Mouse (Mus musculus): Measurements from ENCODE around the gene Aqp6. TPM values are rescaled to one million over a fixed set of nuclear protein-coding genes. Genes with fewer than 3 reads are reported as not detected.

Aqp6 gene
- polyA plus RNA-seq, 1 experiment from 2014 or later = 0.28 TPM

DNA sequence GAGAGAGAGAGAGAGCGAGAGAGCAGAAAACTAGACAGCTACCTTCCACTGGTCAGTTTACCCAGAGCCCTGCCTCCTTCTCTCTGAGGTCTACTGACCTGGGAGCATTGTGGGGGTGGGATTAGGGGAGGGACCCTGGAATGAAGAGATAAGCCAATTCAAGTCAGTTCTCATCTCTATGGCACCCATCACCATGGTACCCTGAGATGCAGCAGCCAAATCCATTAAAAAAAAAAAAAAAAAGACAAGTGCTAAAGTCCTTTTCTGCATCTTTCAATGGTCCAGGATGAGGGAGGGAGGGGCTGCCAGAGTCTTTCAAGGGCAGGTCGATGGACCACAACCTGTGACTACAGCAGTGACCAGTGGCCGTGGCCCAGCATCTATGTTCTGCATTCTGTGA lies 4.4 kb downstream of the Aqp6 start:
- H3K27me3 ChIP-seq (ENCODE audit: control insufficient read depth, insufficient read depth, low read depth, low read length) = no peaks in the 10 kb centered on the region; the same call in 1 of the 2 replicates
- peaks cover 16% of the 10 kb centered on the region for H3K4me1 ChIP-seq (ENCODE audit: control insufficient read depth, insufficient read depth, low read length)
- no peak overlapping the region for H3K9ac ChIP-seq (ENCODE audit: low read depth, low read length)
- 50% methylated on average over 3 of the region's 3 CpGs for WGBS
- no peak overlapping the region for H3K4me2 ChIP-seq (ENCODE audit: low read length)
- no peaks in the 10 kb centered on the region for H3K9me3 ChIP-seq (replicated peaks; ENCODE audit: control insufficient read depth, low read length, poor library complexity, severe bottlenecking)
- no peaks in the 10 kb centered on the region for H3K36me3 ChIP-seq (ENCODE audit: control insufficient read depth, insufficient read depth, low read length)
- no peak overlapping the region for H3K4me3 ChIP-seq (ENCODE audit: low read depth, low read length)
- ATAC-seq = no peak
- no peak overlapping the region for H3K27ac ChIP-seq (ENCODE audit: low read length)

- 39% methylated on average over 5 of the region's 5 CpGs for WGBS
- no peak for ATAC-seq
- Histone ChIP-seq H3K4me3 (ENCODE audit: low read depth, low read length) (no peak overlapping the region), H3K9ac (ENCODE audit: low read depth, low read length) (no peak overlapping the region), H3K36me3 (ENCODE audit: control insufficient read depth, insufficient read depth, low read length) (no peaks in the 10 kb centered on the region), H3K4me1 (ENCODE audit: control insufficient read depth, insufficient read depth, low read length) (peaks cover 22% of the 10 kb centered on the region), H3K4me2 (ENCODE audit: low read length) (no peak overlapping the region), H3K27ac (ENCODE audit: low read length) (no peak overlapping the region), H3K27me3 (ENCODE audit: control insufficient read depth, insufficient read depth, low read depth, low read length) (no peaks in the 10 kb centered on the region; the same call in 1 of the 2 replicates), H3K9me3 (replicated peaks; ENCODE audit: control insufficient read depth, low read length, poor library complexity, severe bottlenecking) (no peaks in the 10 kb centered on the region)
Measured at GRCm38 (mm10) chr15:99606515-99606914, 5.3 kb downstream of the Aqp6 start.

DNA sequence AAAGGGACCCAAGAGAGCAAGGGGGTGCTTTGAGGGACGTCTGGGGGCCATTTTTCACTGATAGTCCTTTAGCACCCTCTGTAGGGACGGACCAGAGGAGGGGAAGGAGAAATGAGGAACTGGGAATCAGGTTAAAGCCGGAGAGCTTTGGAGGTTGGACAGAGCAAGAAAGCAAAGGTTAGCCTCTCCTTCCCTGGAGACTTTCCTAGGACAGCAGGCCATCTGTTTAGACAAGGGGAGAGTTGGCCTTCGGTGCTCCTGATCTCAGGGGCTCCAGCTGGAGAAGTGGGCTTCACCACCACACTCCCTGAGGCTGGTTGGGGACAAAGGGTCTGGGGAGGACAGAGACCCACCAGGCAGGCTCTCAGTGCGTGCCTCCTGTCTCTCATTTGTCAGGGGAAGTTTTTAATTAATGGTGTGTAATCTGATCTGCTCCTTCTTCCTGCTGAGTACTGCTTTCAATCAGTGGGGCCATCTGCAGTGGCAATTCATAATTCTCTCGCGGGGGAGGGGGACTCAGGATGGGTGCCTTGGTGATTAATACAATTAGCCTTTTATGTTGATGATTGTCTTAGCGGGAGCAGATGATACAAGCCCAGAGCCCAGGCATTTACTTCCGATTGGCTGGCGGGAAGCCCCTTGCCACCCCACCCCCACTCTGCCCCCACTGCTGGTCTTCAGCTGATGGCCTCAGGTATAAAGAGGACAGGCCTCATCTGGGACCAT lies 6.4 kb downstream of the Aqp6 start:
- Histone ChIP-seq H3K36me3 (ENCODE audit: control insufficient read depth, insufficient read depth, low read length) (no peaks in the 10 kb centered on the region), H3K4me1 (ENCODE audit: control insufficient read depth, insufficient read depth, low read length) (peaks cover 20% of the 10 kb centered on the region), H3K9ac (ENCODE audit: low read depth, low read length) (no peak overlapping the region), H3K27me3 (ENCODE audit: control insufficient read depth, insufficient read depth, low read depth, low read length) (no peaks in the 10 kb centered on the region; the same call in 1 of the 2 replicates), H3K4me2 (ENCODE audit: low read length) (no peak overlapping the region), H3K9me3 (replicated peaks; ENCODE audit: control insufficient read depth, low read length, poor library complexity, severe bottlenecking) (no peaks in the 10 kb centered on the region), H3K27ac (ENCODE audit: low read length) (no peak overlapping the region), H3K4me3 (ENCODE audit: low read depth, low read length) (no peak overlapping the region)
- no peak for ATAC-seq
- WGBS = 12% methylated on average over 10 of the region's 10 CpGs

DNA sequence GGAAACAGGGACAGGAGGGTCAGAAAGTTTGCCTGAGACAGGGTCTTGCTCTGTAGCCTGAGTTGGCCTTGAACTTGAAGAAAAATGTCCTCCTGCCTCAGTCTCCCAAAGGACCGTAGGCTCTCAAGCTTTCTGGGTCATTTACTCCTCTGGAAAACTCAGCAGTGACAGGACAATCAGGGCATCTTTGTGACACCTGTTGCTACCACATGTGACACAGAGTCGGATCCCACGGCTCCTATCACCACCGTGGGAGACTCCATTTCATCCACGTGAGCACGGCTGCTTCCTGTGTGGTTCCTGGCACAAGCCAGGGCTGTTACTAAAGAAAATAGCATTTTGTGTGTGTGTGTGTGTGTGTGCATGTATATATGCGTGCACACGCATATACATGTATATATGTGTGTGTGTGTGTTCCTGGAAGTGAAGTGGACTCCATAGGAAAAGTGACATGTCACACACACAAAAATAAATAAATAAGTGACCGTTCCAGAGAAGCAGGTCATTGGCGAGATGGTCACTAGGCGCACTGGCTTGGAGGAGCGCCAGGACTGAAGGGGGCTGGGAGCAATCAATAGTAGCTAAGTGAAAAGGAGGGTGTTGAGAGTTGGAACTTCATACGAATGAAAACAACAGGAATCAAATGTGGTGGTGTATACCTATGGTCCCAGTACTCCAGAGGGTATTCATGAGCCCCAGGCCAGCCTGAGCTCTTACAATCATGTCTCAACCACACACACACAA lies 7.4 kb downstream of the Aqp6 start:
- no peak overlapping the region for H3K4me2 ChIP-seq (ENCODE audit: low read length)
- no peak overlapping the region for H3K9ac ChIP-seq (ENCODE audit: low read depth, low read length)
- no peaks in the 10 kb centered on the region for H3K36me3 ChIP-seq (ENCODE audit: control insufficient read depth, insufficient read depth, low read length)
- WGBS = 84% methylated on average over 13 of the region's 13 CpGs
- H3K4me1 ChIP-seq (ENCODE audit: control insufficient read depth, insufficient read depth, low read length) = peaks cover 20% of the 10 kb centered on the region
- ATAC-seq = no peak
- no peak overlapping the region for H3K4me3 ChIP-seq (ENCODE audit: low read depth, low read length)
- no peaks in the 10 kb centered on the region for H3K9me3 ChIP-seq (replicated peaks; ENCODE audit: control insufficient read depth, low read length, poor library complexity, severe bottlenecking)
- no peak overlapping the region for H3K27ac ChIP-seq (ENCODE audit: low read length)
- H3K27me3 ChIP-seq (ENCODE audit: control insufficient read depth, insufficient read depth, low read depth, low read length) = no peaks in the 10 kb centered on the region; the same call in 1 of the 2 replicates

GRCm38 (mm10) chr15:99611563-99611962 lies 10.4 kb downstream of the Aqp6 start:
- Histone ChIP-seq H3K36me3 (ENCODE audit: control insufficient read depth, insufficient read depth, low read length) (no peaks in the 10 kb centered on the region), H3K9ac (ENCODE audit: low read depth, low read length) (no peak overlapping the region; the same call in 1 of the 2 replicates), H3K27ac (ENCODE audit: low read length) (no peak overlapping the region), H3K27me3 (ENCODE audit: control insufficient read depth, insufficient read depth, low read depth, low read length) (no peaks in the 10 kb centered on the region; the same call in 1 of the 2 replicates), H3K4me2 (ENCODE audit: low read length) (no peak overlapping the region), H3K4me1 (ENCODE audit: control insufficient read depth, insufficient read depth, low read length) (peaks cover 27% of the 10 kb centered on the region), H3K4me3 (ENCODE audit: low read depth, low read length) (no peak overlapping the region), H3K9me3 (replicated peaks; ENCODE audit: control insufficient read depth, low read length, poor library complexity, severe bottlenecking) (no peaks in the 10 kb centered on the region)
- WGBS = 62% methylated on average over 7 of the region's 7 CpGs
- ATAC-seq = no peak

DNA sequence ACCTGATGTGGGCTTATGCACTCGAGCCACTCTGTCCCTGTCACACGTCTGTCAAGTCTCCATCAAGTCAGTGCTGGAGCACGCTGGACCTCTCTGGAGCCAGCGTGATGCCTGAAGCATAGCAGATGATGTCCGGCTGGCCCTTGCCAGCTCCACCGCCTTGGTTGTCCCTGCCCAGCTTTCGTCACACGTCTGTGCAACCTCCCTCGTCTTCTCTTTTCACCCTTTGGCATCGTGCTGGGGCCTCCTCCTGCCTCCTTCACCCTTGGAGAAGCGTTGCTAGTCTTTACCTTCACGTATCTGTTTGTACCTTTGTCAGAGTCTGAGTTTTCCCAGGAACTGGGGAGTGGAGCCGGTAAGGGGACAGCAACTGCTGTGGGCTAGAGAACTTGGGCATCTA lies 13.1 kb downstream of the Aqp6 start:
- WGBS = 72% methylated on average over 13 of the region's 13 CpGs
- Histone ChIP-seq H3K9me3 (replicated peaks; ENCODE audit: control insufficient read depth, low read length, poor library complexity, severe bottlenecking) (no peaks in the 10 kb centered on the region), H3K27me3 (ENCODE audit: control insufficient read depth, insufficient read depth, low read depth, low read length) (no peaks in the 10 kb centered on the region), H3K4me1 (ENCODE audit: control insufficient read depth, insufficient read depth, low read length) (peaks cover 21% of the 10 kb centered on the region), H3K4me3 (ENCODE audit: low read depth, low read length) (no peak overlapping the region), H3K27ac (ENCODE audit: low read length) (peak overlapping the region; percentile 11; the same call in 1 of the 2 replicates), H3K36me3 (ENCODE audit: control insufficient read depth, insufficient read depth, low read length) (no peaks in the 10 kb centered on the region), H3K9ac (ENCODE audit: low read depth, low read length) (no peak overlapping the region), H3K4me2 (ENCODE audit: low read length) (no peak overlapping the region)
- no peak for ATAC-seq

DNA sequence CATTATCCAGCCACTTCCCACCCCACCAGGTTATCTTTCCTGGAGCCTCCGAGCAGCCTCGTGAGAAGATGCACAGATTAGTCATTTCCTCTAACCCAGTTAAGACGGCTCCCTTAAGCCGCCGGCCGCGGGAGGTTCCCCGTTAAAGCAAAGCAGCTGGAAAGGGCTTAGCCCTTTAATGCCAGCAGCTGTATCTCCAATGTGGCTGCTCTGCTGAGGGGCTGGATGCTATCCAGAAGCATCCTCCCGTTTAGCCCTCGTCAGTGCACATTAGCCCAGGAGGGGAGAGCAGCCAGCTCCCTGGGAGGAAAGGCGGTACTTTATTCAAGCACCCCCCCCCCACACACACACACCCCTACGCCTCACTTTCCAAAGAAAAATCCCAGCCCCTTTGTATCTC lies 13.6 kb downstream of the Aqp6 start:
- Histone ChIP-seq H3K4me2 (ENCODE audit: low read length) (peak overlapping the region; percentile 30), H3K4me1 (ENCODE audit: control insufficient read depth, insufficient read depth, low read length) (peaks cover 21% of the 10 kb centered on the region), H3K9me3 (replicated peaks; ENCODE audit: control insufficient read depth, low read length, poor library complexity, severe bottlenecking) (no peaks in the 10 kb centered on the region), H3K9ac (ENCODE audit: low read depth, low read length) (no peak overlapping the region), H3K36me3 (ENCODE audit: control insufficient read depth, insufficient read depth, low read length) (no peaks in the 10 kb centered on the region), H3K27ac (ENCODE audit: low read length) (peak overlapping the region; percentile 4; the same call in 1 of the 2 replicates), H3K4me3 (ENCODE audit: low read depth, low read length) (no peak overlapping the region), H3K27me3 (ENCODE audit: control insufficient read depth, insufficient read depth, low read depth, low read length) (no peaks in the 10 kb centered on the region)
- ATAC-seq = no peak
- 3% methylated on average over 12 of the region's 12 CpGs for WGBS

DNA sequence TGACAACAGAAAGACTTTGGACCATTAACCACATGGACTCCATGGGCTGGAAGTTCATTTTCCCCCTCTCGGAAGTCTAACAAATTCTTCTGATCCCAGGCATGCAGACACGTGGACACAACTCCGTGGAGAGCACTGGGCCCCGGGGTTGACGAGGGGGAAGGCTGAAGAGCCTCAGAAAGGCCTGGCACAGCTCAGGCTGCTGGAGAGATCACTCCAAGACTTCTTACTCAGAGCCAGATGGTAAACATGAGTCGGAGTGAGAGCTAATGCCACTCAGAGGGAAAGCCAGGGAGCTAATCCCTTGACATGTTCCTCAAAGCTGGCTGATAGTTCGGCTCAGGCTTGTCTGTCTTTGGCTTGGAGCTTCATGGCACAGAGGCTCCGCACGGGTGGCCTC lies 14.0 kb downstream of the Aqp6 start:
- 38% methylated on average over 9 of the region's 9 CpGs for WGBS
- Histone ChIP-seq H3K9ac (ENCODE audit: low read depth, low read length) (no peak overlapping the region), H3K4me2 (ENCODE audit: low read length) (no peak overlapping the region), H3K4me1 (ENCODE audit: control insufficient read depth, insufficient read depth, low read length) (peaks cover 21% of the 10 kb centered on the region), H3K36me3 (ENCODE audit: control insufficient read depth, insufficient read depth, low read length) (no peaks in the 10 kb centered on the region), H3K4me3 (ENCODE audit: low read depth, low read length) (no peak overlapping the region), H3K27ac (ENCODE audit: low read length) (peak overlapping the region; percentile 53), H3K27me3 (ENCODE audit: control insufficient read depth, insufficient read depth, low read depth, low read length) (no peaks in the 10 kb centered on the region), H3K9me3 (replicated peaks; ENCODE audit: control insufficient read depth, low read length, poor library complexity, severe bottlenecking) (no peaks in the 10 kb centered on the region)
- no peak for ATAC-seq

- no peak overlapping the region for H3K4me2 ChIP-seq (ENCODE audit: low read length)
- peaks cover 13% of the 10 kb centered on the region for H3K4me1 ChIP-seq (ENCODE audit: control insufficient read depth, insufficient read depth, low read length)
- no peak overlapping the region for H3K27ac ChIP-seq (ENCODE audit: low read length)
- no peak for ATAC-seq
- no peaks in the 10 kb centered on the region for H3K36me3 ChIP-seq (ENCODE audit: control insufficient read depth, insufficient read depth, low read length)
- WGBS = 90% methylated on average over 3 of the region's 3 CpGs
- H3K9me3 ChIP-seq (replicated peaks; ENCODE audit: control insufficient read depth, low read length, poor library complexity, severe bottlenecking) = no peaks in the 10 kb centered on the region
- no peak overlapping the region for H3K9ac ChIP-seq (ENCODE audit: low read depth, low read length)
- H3K27me3 ChIP-seq (ENCODE audit: control insufficient read depth, insufficient read depth, low read depth, low read length) = no peaks in the 10 kb centered on the region
- no peak overlapping the region for H3K4me3 ChIP-seq (ENCODE audit: low read depth, low read length)
Measured at GRCm38 (mm10) chr15:99618595-99618994, 17.4 kb downstream of the Aqp6 start.
